Mouse (Mus musculus) CH12F3 (cell line): ENCODE results near the gene Col13a1.

Experiments
- in situ Hi-C: fragments of 300-500 bp; cut with MboI; formaldehyde crosslinking; loops from 2 replicates; pipeline ENCODE4 v1.14.3; 2020; ENCODE audit warnings: low sequenced_read_pairs

Gene Col13a1

GRCm38 (mm10) chr10:61972041-61972440 lies 6.9 kb downstream of the Col13a1 start:
- in situ Hi-C loops: no loop called here

GRCm38 (mm10) chr10:61968003-61968553 lies 10.8 kb downstream of the Col13a1 start:
- in situ Hi-C loops: no loop called here

- in situ Hi-C loops: no loop called here
Measured at GRCm38 (mm10) chr10:61967207-61967606, 11.7 kb downstream of the Col13a1 start.

- in situ Hi-C loops: no loop called here
Measured at GRCm38 (mm10) chr10:61965386-61965841, 13.5 kb downstream of the Col13a1 start.

- in situ Hi-C loops: no loop called here
Measured at GRCm38 (mm10) chr10:61956718-61957117, 22.2 kb downstream of the Col13a1 start.

GRCm38 (mm10) chr10:61953916-61954315 lies 25.0 kb downstream of the Col13a1 start:
- in situ Hi-C loops: no loop called here

- in situ Hi-C loops: no loop called here
Measured at GRCm38 (mm10) chr10:61949542-61949941, 29.4 kb downstream of the Col13a1 start.

GRCm38 (mm10) chr10:61944386-61944785 lies 34.5 kb downstream of the Col13a1 start:
- in situ Hi-C loops: no loop called here

- in situ Hi-C loops: no loop called here
Measured at GRCm38 (mm10) chr10:61943480-61943879, 35.4 kb downstream of the Col13a1 start.

GRCm38 (mm10) chr10:61942719-61943118 lies 36.2 kb downstream of the Col13a1 start:
- in situ Hi-C loops: no loop called here

- in situ Hi-C loops: no loop called here
Measured at GRCm38 (mm10) chr10:61936211-61937121, 42.4 kb downstream of the Col13a1 start.

GRCm38 (mm10) chr10:61931678-61932077 lies 47.2 kb downstream of the Col13a1 start:
- in situ Hi-C loops: no loop called here

- in situ Hi-C loops: no loop called here
Measured at GRCm38 (mm10) chr10:61929901-61930300, 49.0 kb downstream of the Col13a1 start.

- in situ Hi-C loops: no loop called here
Measured at GRCm38 (mm10) chr10:61928725-61929651, 49.9 kb downstream of the Col13a1 start.

GRCm38 (mm10) chr10:61925691-61926090 lies 53.2 kb downstream of the Col13a1 start:
- in situ Hi-C loops: no loop called here

GRCm38 (mm10) chr10:61920655-61921365 lies 58.1 kb downstream of the Col13a1 start:
- in situ Hi-C loops: no loop called here

GRCm38 (mm10) chr10:61919924-61920654 lies 58.8 kb downstream of the Col13a1 start:
- in situ Hi-C loops: no loop called here

- in situ Hi-C loops: no loop called here
Measured at GRCm38 (mm10) chr10:61919496-61919895, 59.4 kb downstream of the Col13a1 start.

GRCm38 (mm10) chr10:61917066-61917465 lies 61.8 kb downstream of the Col13a1 start:
- in situ Hi-C loops: no loop called here

GRCm38 (mm10) chr10:61911770-61912169 lies 67.1 kb downstream of the Col13a1 start:
- in situ Hi-C loops: no loop called here
